Mouse (Mus musculus): ENCODE measurements around the gene Nav2. TPM values are rescaled to one million over a fixed set of nuclear protein-coding genes. Genes with fewer than 3 reads are reported as not detected.
A peak's percentile ranks its signal among the peaks of the same experiment; 100 is the strongest.

Gene Nav2
- polyA plus RNA-seq, 1 experiment from 2014 or later = 34.2 TPM

- no peak within 1 kb of the TSS for H3K27ac ChIP-seq (ENCODE audit: low read length)
- H3K4me2 ChIP-seq (ENCODE audit: low read depth, low read length) = no peak within 1 kb of the TSS
- peaks cover 75% of the 10 kb centered on the region for H3K27me3 ChIP-seq (ENCODE audit: control insufficient read depth, insufficient read depth, low read length)
- no peaks in the 10 kb centered on the region for H3K36me3 ChIP-seq (ENCODE audit: control insufficient read depth, insufficient read depth)
- H3K4me3 ChIP-seq (ENCODE audit: low read length) = no peak within 1 kb of the TSS
- H3K4me1 ChIP-seq (ENCODE audit: control insufficient read depth, insufficient read depth, low read length) = peaks cover 13% of the 10 kb centered on the region
- ATAC-seq (replicated peaks; ENCODE audit: extremely low read depth, insufficient read depth, low FRiP score) = no peak
- no peaks in the 10 kb centered on the region for H3K9me3 ChIP-seq (replicated peaks; ENCODE audit: control insufficient read depth, low read length)
- 3% methylated on average over 33 of the region's 33 CpGs for WGBS
- no peak within 1 kb of the TSS for H3K9ac ChIP-seq (ENCODE audit: low read length)
These were observed 728.1 kb downstream of the Nav2 start, which contains the start of gene Dbx1 for GRCm38 (mm10) chr7:49636491-49637115. Gene Dbx1, minus strand, starts transcription at chr7:49636849.

GRCm38 (mm10) chr7:49637281-49637680 is 728.8 kb downstream of the Nav2 start:
- 5% methylated on average over 9 of the region's 9 CpGs for WGBS
- H3K4me1 ChIP-seq (ENCODE audit: control insufficient read depth, insufficient read depth, low read length) = peaks cover 13% of the 10 kb centered on the region
- H3K4me2 ChIP-seq (ENCODE audit: low read depth, low read length) = no peak overlapping the region
- no peaks in the 10 kb centered on the region for H3K9me3 ChIP-seq (replicated peaks; ENCODE audit: control insufficient read depth, low read length)
- no peak for ATAC-seq (replicated peaks; ENCODE audit: extremely low read depth, insufficient read depth, low FRiP score)
- peaks cover 75% of the 10 kb centered on the region for H3K27me3 ChIP-seq (ENCODE audit: control insufficient read depth, insufficient read depth, low read length)
- H3K9ac ChIP-seq (ENCODE audit: low read length) = no peak overlapping the region
- no peak overlapping the region for H3K27ac ChIP-seq (ENCODE audit: low read length)
- H3K36me3 ChIP-seq (ENCODE audit: control insufficient read depth, insufficient read depth) = no peaks in the 10 kb centered on the region
- H3K4me3 ChIP-seq (ENCODE audit: low read length) = no peak overlapping the region

DNA sequence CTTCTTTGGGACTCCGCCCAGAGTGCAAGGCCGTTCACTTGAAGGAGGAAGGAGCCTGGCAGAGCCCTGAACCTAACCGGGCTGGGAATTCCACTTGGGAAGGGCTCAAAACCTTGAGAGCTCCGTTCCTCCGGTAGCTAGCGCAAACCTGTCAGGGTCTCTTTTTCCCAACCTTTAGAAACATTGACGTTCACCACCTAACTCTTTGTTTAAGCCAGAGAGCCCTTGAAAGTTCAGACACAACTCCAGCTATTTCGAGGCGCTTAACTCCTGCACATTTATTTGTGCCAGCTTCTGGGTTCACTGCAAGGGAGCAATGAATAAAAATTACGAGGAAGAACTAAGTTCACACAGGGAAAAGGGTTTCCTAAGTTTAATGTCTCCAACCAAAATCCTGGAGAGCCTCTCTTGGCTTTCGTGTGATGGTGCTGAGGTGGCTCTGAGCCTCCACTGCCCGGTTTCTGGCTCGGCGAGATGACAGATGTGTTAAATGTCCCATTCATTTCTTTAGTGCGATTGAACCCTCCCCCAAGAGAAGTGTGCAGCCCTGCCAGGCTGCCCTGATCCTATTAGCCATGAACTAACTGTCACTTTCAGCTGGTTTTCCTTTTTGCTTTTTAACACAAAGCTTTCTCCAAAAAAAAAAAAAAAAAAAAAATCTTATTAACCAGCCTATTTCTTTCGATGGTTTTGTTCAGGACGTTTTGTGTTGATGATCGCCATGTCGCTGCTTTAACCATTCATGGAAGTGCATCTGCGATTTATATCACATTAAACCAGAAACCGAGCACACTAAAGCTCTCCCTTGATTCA is 729.5 kb downstream of the Nav2 start:
- Histone ChIP-seq H3K9me3 (replicated peaks; ENCODE audit: control insufficient read depth, low read length) (no peaks in the 10 kb centered on the region), H3K27ac (ENCODE audit: low read length) (no peak overlapping the region), H3K9ac (ENCODE audit: low read length) (no peak overlapping the region), H3K4me2 (ENCODE audit: low read depth, low read length) (no peak overlapping the region), H3K4me3 (ENCODE audit: low read length) (no peak overlapping the region), H3K4me1 (ENCODE audit: control insufficient read depth, insufficient read depth, low read length) (peaks cover 13% of the 10 kb centered on the region), H3K36me3 (ENCODE audit: control insufficient read depth, insufficient read depth) (no peaks in the 10 kb centered on the region), H3K27me3 (ENCODE audit: control insufficient read depth, insufficient read depth, low read length) (peaks cover 70% of the 10 kb centered on the region)
- WGBS = 4% methylated on average over 21 of the region's 21 CpGs
- ATAC-seq (replicated peaks; ENCODE audit: extremely low read depth, insufficient read depth, low FRiP score) = no peak

GRCm38 (mm10) chr7:49638941-49639776 is 730.6 kb downstream of the Nav2 start:
- Histone ChIP-seq H3K36me3 (ENCODE audit: control insufficient read depth, insufficient read depth) (no peaks in the 10 kb centered on the region), H3K27me3 (ENCODE audit: control insufficient read depth, insufficient read depth, low read length) (peaks cover 64% of the 10 kb centered on the region), H3K4me2 (ENCODE audit: low read depth, low read length) (peak overlapping the region; percentile 39), H3K9ac (ENCODE audit: low read length) (no peak overlapping the region), H3K27ac (ENCODE audit: low read length) (no peak overlapping the region), H3K4me3 (ENCODE audit: low read length) (peak overlapping the region; percentile 2), H3K4me1 (ENCODE audit: control insufficient read depth, insufficient read depth, low read length) (peaks cover 6% of the 10 kb centered on the region), H3K9me3 (replicated peaks; ENCODE audit: control insufficient read depth, low read length) (no peaks in the 10 kb centered on the region)
- no peak for ATAC-seq (replicated peaks; ENCODE audit: extremely low read depth, insufficient read depth, low FRiP score)
- WGBS = 3% methylated on average over 35 of the region's 35 CpGs

DNA sequence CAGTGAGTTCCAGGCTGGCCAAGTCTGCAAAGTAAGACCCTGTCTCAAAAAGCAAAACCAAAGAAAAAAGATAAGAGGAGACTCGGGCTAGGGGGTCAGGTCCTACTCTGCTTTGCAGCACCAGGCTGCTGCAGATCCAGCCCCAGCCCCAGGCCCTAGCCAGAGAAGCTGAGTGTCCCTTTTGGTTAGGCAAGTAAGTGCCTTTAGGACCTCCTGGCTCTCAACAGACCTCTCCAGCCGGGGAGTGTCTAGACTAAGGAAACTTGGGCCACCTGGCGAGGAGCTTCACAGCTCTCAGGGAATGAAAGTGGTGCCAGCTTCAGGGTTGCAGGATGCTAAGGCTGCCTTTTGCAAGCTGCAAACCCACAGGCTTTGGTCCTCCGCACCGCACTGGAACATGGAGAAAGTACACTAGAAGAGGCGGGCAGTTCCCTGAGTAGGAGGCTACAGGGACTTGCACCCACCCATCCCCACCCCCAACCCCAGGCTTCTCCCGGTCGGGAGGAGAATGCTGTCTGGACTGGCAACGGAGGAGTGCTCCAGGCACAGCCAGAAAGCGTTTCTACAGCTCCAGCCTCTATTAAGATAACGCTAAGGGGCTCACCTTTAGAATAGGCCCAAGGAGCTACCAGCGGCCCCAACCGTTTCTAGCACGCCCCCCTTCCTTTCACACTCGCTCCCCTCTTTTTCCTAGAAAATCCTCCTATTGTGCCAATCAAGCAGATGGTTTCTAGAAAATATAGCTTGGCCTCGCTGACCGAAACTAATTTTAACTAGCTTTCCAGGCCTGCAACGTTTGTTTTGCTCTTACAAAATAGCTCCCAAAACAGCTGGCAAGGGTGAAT is 731.6 kb downstream of the Nav2 start:
- Histone ChIP-seq H3K4me1 (ENCODE audit: control insufficient read depth, insufficient read depth, low read length) (no peaks in the 10 kb centered on the region), H3K27ac (ENCODE audit: low read length) (no peak overlapping the region), H3K4me3 (ENCODE audit: low read length) (no peak overlapping the region), H3K4me2 (ENCODE audit: low read depth, low read length) (no peak overlapping the region), H3K9me3 (replicated peaks; ENCODE audit: control insufficient read depth, low read length) (no peaks in the 10 kb centered on the region), H3K27me3 (ENCODE audit: control insufficient read depth, insufficient read depth, low read length) (peaks cover 59% of the 10 kb centered on the region), H3K9ac (ENCODE audit: low read length) (no peak overlapping the region), H3K36me3 (ENCODE audit: control insufficient read depth, insufficient read depth) (no peaks in the 10 kb centered on the region)
- WGBS = 23% methylated on average over 18 of the region's 18 CpGs
- no peak for ATAC-seq (replicated peaks; ENCODE audit: extremely low read depth, insufficient read depth, low FRiP score)

GRCm38 (mm10) chr7:49640709-49641305 is 732.3 kb downstream of the Nav2 start:
- Histone ChIP-seq H3K9ac (ENCODE audit: low read length) (no peak overlapping the region), H3K27me3 (ENCODE audit: control insufficient read depth, insufficient read depth, low read length) (peaks cover 53% of the 10 kb centered on the region), H3K4me1 (ENCODE audit: control insufficient read depth, insufficient read depth, low read length) (no peaks in the 10 kb centered on the region), H3K4me2 (ENCODE audit: low read depth, low read length) (no peak overlapping the region), H3K9me3 (replicated peaks; ENCODE audit: control insufficient read depth, low read length) (peaks cover 3% of the 10 kb centered on the region; the same call in 1 of the 2 replicates), H3K4me3 (ENCODE audit: low read length) (no peak overlapping the region), H3K36me3 (ENCODE audit: control insufficient read depth, insufficient read depth) (no peaks in the 10 kb centered on the region), H3K27ac (ENCODE audit: low read length) (no peak overlapping the region)
- 32% methylated on average over 3 of the region's 3 CpGs for WGBS
- no peak for ATAC-seq (replicated peaks; ENCODE audit: extremely low read depth, insufficient read depth, low FRiP score)

All from heart, embryonic 16.5 days (tissue).